Mouse (Mus musculus) CH12.LX (cell line): ENCODE measurements around the gene Sesn1. TPM values are rescaled to one million over a fixed set of nuclear protein-coding genes. Genes with fewer than 3 reads are reported as not detected.

Experiments
- DNase-seq: peaks from one replicate; pipeline ENCODE4 v3.0.0-alpha.2; 2013; ENCODE audit errors: extremely low read depth
- H3K27ac ChIP-seq: 2 replicates; pipeline ENCODE4 v1.5.1; 2012; ENCODE audit warnings: low read depth, mild to moderate bottlenecking, control low read depth, moderate library complexity; ENCODE audit not compliant: insufficient read depth
- H3K27me3 ChIP-seq: replicated peaks from 2 replicates; pipeline ENCODE3; 2012; ENCODE audit warnings: inconsistent platforms
- H3K36me3 ChIP-seq, 2 experiments: replicated peaks in 1 of 2; 2 replicates each; pipeline versions ENCODE3 to v1.6.1; 2012; ENCODE audit warnings: inconsistent platforms in 1 of 2, low read length in 1 of 2, mild to moderate bottlenecking in 1 of 2, mixed read lengths in 1 of 2, moderate library complexity in 1 of 2; ENCODE audit not compliant: control insufficient read depth in 1 of 2, insufficient read depth in 1 of 2
- H3K4me1 ChIP-seq, 2 experiments: 2 replicates each; pipeline ENCODE4 v1.6.1; 2012; ENCODE audit warnings: inconsistent platforms in 1 of 2, moderate library complexity in 1 of 2; ENCODE audit not compliant: insufficient read depth in 2 of 2, control insufficient read depth in 1 of 2
- H3K4me2 ChIP-seq: 2 replicates; pipeline ENCODE4 v1.6.1; 2012; ENCODE audit warnings: low read depth, mild to moderate bottlenecking, control low read depth; ENCODE audit not compliant: poor library complexity, insufficient read depth, severe bottlenecking
- H3K4me3 ChIP-seq, 3 experiments: fragments of 150-350 bp in 1 of 3; sonication (generic) in 1 of 3; replicated peaks in 1 of 3; 2 replicates each; pipeline versions ENCODE3 to v1.5.1; 2011 to 2012; ENCODE audit warnings: low read depth in 2 of 3, low read length in 2 of 3, mild to moderate bottlenecking in 2 of 3, moderate library complexity in 2 of 3, control low read depth in 1 of 3, improper control_type of control experiment in 1 of 3, inconsistent platforms in 1 of 3, mixed read lengths in 1 of 3; ENCODE audit not compliant: poor library complexity in 1 of 3
- H3K79me2 ChIP-seq: replicated peaks from 2 replicates; pipeline ENCODE4 v1.6.1; 2012; ENCODE audit warnings: mild to moderate bottlenecking, moderate library complexity; ENCODE audit not compliant: control insufficient read depth, poor library complexity, insufficient read depth, severe bottlenecking; ENCODE audit errors: extremely low read depth
- H3K9ac ChIP-seq: 2 replicates; pipeline ENCODE4 v1.6.1; 2012; ENCODE audit warnings: low read depth, mild to moderate bottlenecking, control low read depth, moderate library complexity; ENCODE audit not compliant: insufficient read depth
- H3K9me3 ChIP-seq: replicated peaks from 2 replicates; pipeline ENCODE3; 2012; ENCODE audit warnings: low read length, inconsistent platforms, mixed read lengths
- BHLHE40 ChIP-seq: IDR thresholded peaks from 2 replicates; pipeline ENCODE4 v1.6.1; 2011; ENCODE audit warnings: mild to moderate bottlenecking, low read depth, low read length, improper control_type of control experiment
- CHD1 ChIP-seq: IDR thresholded peaks from 2 replicates; pipeline ENCODE4 v1.6.1; 2012; ENCODE audit warnings: low read depth, low read length, improper control_type of control experiment, inconsistent platforms
- CHD2 ChIP-seq: IDR thresholded peaks from 2 replicates; pipeline ENCODE4 v1.6.1; 2011; ENCODE audit warnings: low read length, improper control_type of control experiment
- CTCF ChIP-seq, 2 experiments: IDR thresholded peaks in 1 of 2; conservative IDR thresholded peaks in 1 of 2; 2 replicates each; pipeline ENCODE4 v1.5.1; 2011 to 2012; ENCODE audit warnings: low read depth in 2 of 2, low read length in 2 of 2, improper control_type of control experiment in 1 of 2, inconsistent platforms in 1 of 2, mild to moderate bottlenecking in 1 of 2, moderate library complexity in 1 of 2
- E2F4 ChIP-seq: IDR thresholded peaks from 2 replicates; pipeline ENCODE4 v1.6.1; 2011; ENCODE audit warnings: low read depth, low read length, improper control_type of control experiment; ENCODE audit not compliant: insufficient replicate concordance
- ELF1 ChIP-seq: IDR thresholded peaks from 2 replicates; pipeline ENCODE4 v1.6.1; 2014; ENCODE audit warnings: low read depth, mild to moderate bottlenecking, inconsistent platforms, low read length, improper control_type of control experiment
- EP300 ChIP-seq: IDR thresholded peaks from 2 replicates; pipeline ENCODE4 v1.6.1; 2011; ENCODE audit warnings: low read length, improper control_type of control experiment
- ETS1 ChIP-seq: conservative IDR thresholded peaks from 2 replicates; pipeline ENCODE4 v1.6.1; 2012; ENCODE audit warnings: low read depth, mild to moderate bottlenecking, inconsistent platforms, low read length, improper control_type of control experiment, moderate library complexity
- GABPA ChIP-seq: IDR thresholded peaks from 2 replicates; pipeline ENCODE4 v1.6.1; 2012; ENCODE audit warnings: low read depth, low read length, improper control_type of control experiment, inconsistent platforms; ENCODE audit not compliant: insufficient replicate concordance
- HCFC1 ChIP-seq: IDR thresholded peaks from 2 replicates; pipeline ENCODE4 v1.6.1; 2012; ENCODE audit warnings: low read depth, mild to moderate bottlenecking, inconsistent platforms, low read length, improper control_type of control experiment
- IRF4 ChIP-seq: IDR thresholded peaks from 2 replicates; pipeline ENCODE4 v1.6.1; 2014; ENCODE audit warnings: low read depth, mild to moderate bottlenecking, inconsistent platforms, low read length, improper control_type of control experiment
- JUN ChIP-seq: IDR thresholded peaks from 2 replicates; pipeline ENCODE4 v1.6.1; 2011; ENCODE audit warnings: low read depth, mild to moderate bottlenecking, low read length, improper control_type of control experiment, moderate library complexity; ENCODE audit not compliant: insufficient read depth
- MAFK ChIP-seq: IDR thresholded peaks from 2 replicates; pipeline ENCODE4 v1.6.1; 2011; ENCODE audit warnings: low read length, improper control_type of control experiment; ENCODE audit not compliant: insufficient replicate concordance
- MAX ChIP-seq: IDR thresholded peaks from 2 replicates; pipeline ENCODE4 v1.6.1; 2011; ENCODE audit warnings: low read length, improper control_type of control experiment
- MAZ ChIP-seq: IDR thresholded peaks from 2 replicates; pipeline ENCODE4 v1.6.1; 2012; ENCODE audit warnings: low read depth, mild to moderate bottlenecking, inconsistent platforms, low read length, improper control_type of control experiment, moderate library complexity
- MEF2A ChIP-seq: IDR thresholded peaks from 2 replicates; pipeline ENCODE4 v1.6.1; 2014; ENCODE audit warnings: low read depth, mild to moderate bottlenecking, inconsistent platforms, low read length, improper control_type of control experiment, borderline replicate concordance
- NRF1 ChIP-seq: IDR thresholded peaks from 2 replicates; pipeline ENCODE4 v1.6.1; 2014; ENCODE audit warnings: low read depth, mild to moderate bottlenecking, inconsistent platforms, low read length, improper control_type of control experiment, moderate library complexity
- PAX5 ChIP-seq: IDR thresholded peaks from 2 replicates; pipeline ENCODE4 v1.6.1; 2012; ENCODE audit warnings: low read length, inconsistent platforms, mixed read lengths
- POLR2A ChIP-seq: IDR thresholded peaks from 2 replicates; pipeline ENCODE4 v1.6.1; 2011; ENCODE audit warnings: low read depth, mild to moderate bottlenecking, improper control_type of control experiment, low read length
- RCOR1 ChIP-seq: conservative IDR thresholded peaks from 2 replicates; pipeline ENCODE4 v1.6.1; 2012; ENCODE audit warnings: low read depth, mild to moderate bottlenecking, inconsistent platforms, low read length, improper control_type of control experiment
- SIN3A ChIP-seq: IDR thresholded peaks from 2 replicates; pipeline ENCODE4 v1.6.1; 2012; ENCODE audit warnings: low read length, improper control_type of control experiment, inconsistent platforms
- SMC3 ChIP-seq: IDR thresholded peaks from 2 replicates; pipeline ENCODE4 v1.6.1; 2011; ENCODE audit warnings: low read depth, low read length, improper control_type of control experiment
- TBP ChIP-seq: conservative IDR thresholded peaks from 2 replicates; pipeline ENCODE4 v1.6.1; 2011; ENCODE audit warnings: low read depth, low read length, improper control_type of control experiment
- TCF12 ChIP-seq: IDR thresholded peaks from 2 replicates; pipeline ENCODE4 v1.6.1; 2014; ENCODE audit warnings: low read depth, mild to moderate bottlenecking, inconsistent platforms, low read length, improper control_type of control experiment
- UBTF ChIP-seq: IDR thresholded peaks from 2 replicates; pipeline ENCODE4 v1.6.1; 2012; ENCODE audit warnings: low read depth, mild to moderate bottlenecking, inconsistent platforms, low read length, improper control_type of control experiment, moderate library complexity
- USF1 ChIP-seq: IDR thresholded peaks from 2 replicates; pipeline ENCODE4 v1.6.1; 2014; ENCODE audit warnings: low read depth, mild to moderate bottlenecking, inconsistent platforms, low read length, improper control_type of control experiment
- USF2 ChIP-seq: conservative IDR thresholded peaks from 2 replicates; pipeline ENCODE4 v1.6.1; 2011; ENCODE audit warnings: low read depth, low read length, improper control_type of control experiment
- ZC3H11A ChIP-seq: IDR thresholded peaks from 2 replicates; pipeline ENCODE4 v1.6.1; 2012; ENCODE audit warnings: low read depth, mild to moderate bottlenecking, inconsistent platforms, low read length, improper control_type of control experiment
- ZNF384 ChIP-seq: IDR thresholded peaks from 2 replicates; pipeline ENCODE4 v1.6.1; 2012; ENCODE audit warnings: low read depth, low read length, improper control_type of control experiment, inconsistent platforms
- dilution Hi-C: fragments of 300-500 bp; cut with MboI; formaldehyde crosslinking; loops from 2 replicates; pipeline ENCODE4 v1.14.3; 2020; ENCODE audit warnings: low sequenced_read_pairs; ENCODE audit not compliant: extremely low pct_unique_long_range_greater_than_20kb, extremely low pct_ligation_motif_present
- in situ Hi-C: fragments of 300-500 bp; cut with MboI; formaldehyde crosslinking; loops from 3 replicates; pipeline ENCODE4 v1.14.3; 2019; ENCODE audit warnings: low sequenced_read_pairs, low pct_ligation_motif_present, low pct_unique_long_range_greater_than_20kb, mixed read lengths
- polyA plus RNA-seq: library from polyadenylated mRNA; unstranded; fragments of >175 nt; gene quantifications from 2 replicates; pipeline ENCODE4 v1.2.1, GENCODE M21; 2012; ENCODE audit warnings: low read depth; ENCODE audit not compliant: insufficient read length
- total RNA-seq, 2 experiments: library from RNA; depleted of rRNA; stranded (reverse); fragments of 300-350 nt in 1 of 2; fragments of >200 nt in 1 of 2; gene quantifications; 2 replicates each; pipeline ENCODE4 v1.2.3; 2012 to 2014

Gene Sesn1
- total and polyA plus RNA-seq, 3 experiments, result 10.4 to 27.8 (median 22.0) TPM

GRCm38 (mm10) chr10:41805729-41806355 is 3.9 kb upstream of the Sesn1 start:
- TF ChIP-seq TCF12, result no peak
- no peak for TF ChIP-seq GABPA
- no peak for TF ChIP-seq JUN
- Histone ChIP-seq H3K36me3 (peaks cover 11 to 47% of the 10 kb centered on the region in 2 experiments), H3K9me3 (peaks cover 3% of the 10 kb centered on the region), H3K27me3 (no peaks in the 10 kb centered on the region), H3K79me2 (0 out of 2 replicates have a peak, but pooled peaks cover 6% of the 10 kb centered on the region), H3K4me1 (peaks cover 0 to 20% of the 10 kb centered on the region in 2 experiments; a peak in 1 of 4 replicates), H3K27ac (no peak overlapping the region), H3K9ac (no peak overlapping the region), H3K4me2 (no peak overlapping the region), H3K4me3 (no peak overlapping the region)
- in situ Hi-C loops (loop anchor here (25.0 kb wide), 1 partner anchor 294 kb away; the partner anchor contains the start of gene Cd164), dilution Hi-C loops (no loop called here)
- no peak for DNase-seq

GRCm38 (mm10) chr10:41809080-41809770 is 510 bp upstream of the Sesn1 start:
- peaks cover 3 to 40% of the 10 kb centered on the region in 2 experiments; a peak in 3 of 4 replicates for H3K4me1 ChIP-seq
- H3K27ac ChIP-seq, result peak overlapping the region; percentile 78; the same call in 1 of the 2 replicates
- in situ Hi-C loops (loop anchor here (25.0 kb wide), 1 partner anchor 297 kb away; the partner anchor contains the start of gene Cd164), dilution Hi-C loops (no loop called here)
- H3K4me3 ChIP-seq, result peak overlapping the region; percentile 72 to 79 (median 72)
- H3K4me2 ChIP-seq, result peak overlapping the region; percentile 67; the same call in 1 of the 2 replicates
- H3K9ac ChIP-seq, result peak overlapping the region; percentile 76
- H3K9me3 ChIP-seq, result peaks cover 3% of the 10 kb centered on the region
- peaks cover 15% of the 10 kb centered on the region; the same call in 1 of the 2 replicates for H3K79me2 ChIP-seq
- peaks cover 0 to 22% of the 10 kb centered on the region in 2 experiments for H3K36me3 ChIP-seq
- peak; percentile 94 for DNase-seq
- H3K27me3 ChIP-seq, result no peaks in the 10 kb centered on the region
- TF ChIP-seq POLR2A (peak; percentile 84), MAZ (no peak), ETS1 (no peak), E2F4 (peak; percentile 97), NRF1 (no peak), SMC3 (no peak), JUN (no peak), USF1 (no peak), MAFK (no peak), MAX (peak; percentile 71; the same call in 1 of the 2 replicates), USF2 (no peak), BHLHE40 (no peak), ELF1 (peak; percentile 53; the same call in 1 of the 2 replicates), CTCF (conservative IDR thresholded peaks at IDR 0.05 in 1 of 2, IDR thresholded peaks at IDR 0.05 in 1 of 2; ENCODE audit: low read depth in 2 of 2, low read length in 2 of 2) (no peak), ZNF384 (peak; percentile 77), GABPA (peak; percentile 39; the same call in 1 of the 2 replicates), ZC3H11A (no peak), EP300 (peak; percentile 31; the same call in 1 of the 2 replicates), UBTF (no peak), IRF4 (no peak), SIN3A (peak; percentile 88), HCFC1 (peak; percentile 99), PAX5 (no peak), RCOR1 (peak; percentile 57; the same call in 1 of the 2 replicates), MEF2A (peak; percentile 62), TCF12 (peak; percentile 45; the same call in 1 of the 2 replicates), CHD1 (no peak), CHD2 (peak; percentile 32; the same call in 1 of the 2 replicates), TBP (peak; percentile 53; the same call in 1 of the 2 replicates)
